Mouse (Mus musculus) retina, postnatal 1 day (tissue): ENCODE measurements around the gene Klhl40.

Experiments
- DNase-seq: peaks from one replicate; pipeline ENCODE4 v3.0.0-alpha.2; 2012

Klhl40 gene

DNA sequence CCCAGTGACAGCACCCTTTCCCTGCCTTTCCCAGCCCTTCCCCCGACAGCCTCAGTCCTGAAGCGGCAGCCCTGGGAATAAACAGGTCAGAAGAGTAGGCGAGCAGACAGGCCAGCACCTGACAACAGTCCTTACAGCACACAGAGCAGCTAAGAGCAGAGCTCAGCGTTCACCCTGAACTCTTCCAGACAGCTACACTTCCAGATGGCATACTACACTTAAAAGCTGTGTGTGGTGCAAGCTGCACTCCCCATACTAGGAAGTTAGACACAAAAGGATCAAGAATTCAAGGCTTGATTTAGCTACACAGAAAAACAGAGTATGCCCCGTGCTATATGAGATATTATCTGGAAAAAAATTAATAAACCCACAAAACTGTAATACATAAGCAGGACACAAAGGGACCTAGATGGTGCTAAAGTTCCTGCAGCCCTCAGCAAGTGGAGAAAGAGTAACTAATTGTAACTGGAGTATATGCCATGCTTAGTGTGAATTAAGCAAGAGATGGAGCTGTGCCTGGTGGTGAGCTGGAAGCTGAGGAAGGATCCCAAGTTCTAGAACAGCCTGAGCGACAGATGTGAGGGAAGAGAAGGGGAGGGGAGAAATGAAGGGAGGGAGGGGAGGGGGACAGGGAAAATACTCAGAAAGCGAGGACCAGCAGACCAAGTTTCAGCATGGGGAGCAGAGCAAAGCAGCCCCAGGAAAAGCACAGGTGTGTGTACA lies 52.0 kb downstream of the Klhl40 start:
- no peak for DNase-seq

GRCm38 (mm10) chr9:121830243-121830955 lies 53.0 kb downstream of the Klhl40 start:
- DNase-seq = peak; percentile 57

- DNase-seq = peak; percentile 86
These were observed 53.5 kb downstream of the Klhl40 start for GRCm38 (mm10) chr9:121830956-121831293.
